Mouse (Mus musculus) thymus, postnatal 4 days (tissue): ENCODE results near the gene Acot8.

Experiments used
- DNase-seq: peaks from one replicate; pipeline ENCODE4 v3.0.0; 2021

Gene Acot8

GRCm38 (mm10) chr2:164804533-164805331 lies at the start of gene Acot8, which contains the start of gene Zswim3:
Acot8 (minus strand) TSS chr2:164804882.
Zswim3 (plus strand) TSS chr2:164805098.
- peak; percentile 98 for DNase-seq

GRCm38 (mm10) chr2:164850061-164850460 lies 45.4 kb upstream of the Acot8 start:
- DNase-seq, result peak; percentile 48

- DNase-seq, result peak; percentile 62
These were observed 41.1 kb upstream of the Acot8 start for GRCm38 (mm10) chr2:164845782-164846181.

- no peak for DNase-seq
These were observed 30.5 kb upstream of the Acot8 start for GRCm38 (mm10) chr2:164835164-164835563.

- peak; percentile 59 for DNase-seq
These were observed 29.8 kb upstream of the Acot8 start for GRCm38 (mm10) chr2:164834531-164834930.

- peak; percentile 88 for DNase-seq
These were observed 28.8 kb upstream of the Acot8 start, which contains the start of gene Neurl2 for GRCm38 (mm10) chr2:164833314-164833959. Neurl2 (minus strand) TSS chr2:164833456.

GRCm38 (mm10) chr2:164832748-164833301 lies 28.1 kb upstream of the Acot8 start, which contains the start of gene Ctsa:
Ctsa (plus strand) TSS chr2:164832873.
- DNase-seq, result peak; percentile 86

- DNase-seq, result no peak
These were observed 27.5 kb upstream of the Acot8 start for GRCm38 (mm10) chr2:164832032-164832747.

GRCm38 (mm10) chr2:164831029-164831428 lies 26.3 kb upstream of the Acot8 start:
- DNase-seq, result no peak

- no peak for DNase-seq
These were observed 24.4 kb upstream of the Acot8 start for GRCm38 (mm10) chr2:164829090-164829489.

GRCm38 (mm10) chr2:164828437-164828836 lies 23.8 kb upstream of the Acot8 start, which contains the start of gene Spata25:
Spata25 (minus strand) TSS chr2:164828537.
- DNase-seq, result no peak

- DNase-seq, result no peak
These were observed 22.6 kb upstream of the Acot8 start for GRCm38 (mm10) chr2:164827146-164827850.

GRCm38 (mm10) chr2:164825521-164825920 lies 20.8 kb upstream of the Acot8 start:
- no peak for DNase-seq

GRCm38 (mm10) chr2:164823969-164824368 lies 19.3 kb upstream of the Acot8 start:
- no peak for DNase-seq

GRCm38 (mm10) chr2:164823181-164823585 lies 18.5 kb upstream of the Acot8 start:
- DNase-seq, result no peak

- DNase-seq, result peak; percentile 99
These were observed 18.0 kb upstream of the Acot8 start, which contains the start of gene Zswim1 for GRCm38 (mm10) chr2:164822636-164823165. Zswim1 (plus strand) TSS chr2:164822686.

GRCm38 (mm10) chr2:164821060-164821459 lies 16.4 kb upstream of the Acot8 start:
- DNase-seq, result no peak

GRCm38 (mm10) chr2:164817703-164818102 lies 13.0 kb upstream of the Acot8 start:
- no peak for DNase-seq

GRCm38 (mm10) chr2:164817206-164817605 lies 12.5 kb upstream of the Acot8 start:
- no peak for DNase-seq

- no peak for DNase-seq
These were observed 11.1 kb upstream of the Acot8 start for GRCm38 (mm10) chr2:164815821-164816220.

GRCm38 (mm10) chr2:164815348-164815747 lies 10.7 kb upstream of the Acot8 start:
- no peak for DNase-seq

- DNase-seq, result no peak
These were observed 8.9 kb upstream of the Acot8 start for GRCm38 (mm10) chr2:164813557-164813956.
